Mouse (Mus musculus): ENCODE results near the gene CK137956.

DNA sequence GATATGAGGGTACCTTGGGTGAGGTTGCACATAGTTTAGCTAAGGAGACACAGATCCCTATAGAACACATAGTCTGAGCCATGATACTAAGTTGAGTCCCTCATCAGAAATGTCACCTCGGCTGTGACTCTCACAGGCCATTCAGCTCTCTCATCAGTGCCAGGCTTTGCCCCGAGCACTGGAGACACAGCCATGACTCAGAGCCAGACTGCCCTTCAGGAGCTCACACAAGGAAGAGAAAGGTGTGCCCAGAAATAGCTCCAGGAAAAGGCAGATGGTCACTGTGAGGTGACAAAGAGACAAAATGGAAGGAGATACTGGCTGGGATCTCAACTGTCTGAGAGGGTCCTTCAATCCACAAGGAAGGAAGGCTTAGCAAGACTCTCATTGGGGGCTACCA, 23.1 kb downstream of the CK137956 start:
- TF ChIP-seq GATA1 (IDR thresholded peaks at IDR 0.05; ENCODE audit: borderline replicate concordance, low read length) = no peak
- TF ChIP-seq FLI1 (IDR thresholded peaks at IDR 0.05; ENCODE audit: low read length) = no peak

Data from megakaryocyte, embryonic 14.5 days (primary cell).